Mouse (Mus musculus): Measurements from ENCODE around the gene Socs3.

Socs3 gene

GRCm38 (mm10) chr11:117972656-117973558 lies 3.1 kb upstream of the Socs3 start:
- no peak for DNase-seq (ENCODE audit: low spot score in 2 of 2)

- no peak for DNase-seq (ENCODE audit: low spot score in 2 of 2)
These were observed 1.9 kb upstream of the Socs3 start for GRCm38 (mm10) chr11:117971646-117972242.

GRCm38 (mm10) chr11:117971100-117971499 lies 1.3 kb upstream of the Socs3 start:
- no peak for DNase-seq (ENCODE audit: low spot score in 2 of 2)

- DNase-seq (ENCODE audit: low spot score in 2 of 2), result peak; percentile 68
These were observed 525 bp downstream of the Socs3 start for GRCm38 (mm10) chr11:117969100-117969944.

- DNase-seq (ENCODE audit: low spot score in 2 of 2), result no peak
These were observed 1.1 kb downstream of the Socs3 start for GRCm38 (mm10) chr11:117968716-117969099.

GRCm38 (mm10) chr11:117968016-117968671 lies 1.7 kb downstream of the Socs3 start:
- no peak for DNase-seq (ENCODE audit: low spot score in 2 of 2)

GRCm38 (mm10) chr11:117967249-117968015 lies 2.4 kb downstream of the Socs3 start:
- no peak for DNase-seq (ENCODE audit: low spot score in 2 of 2)

GRCm38 (mm10) chr11:117966506-117967100 lies 3.2 kb downstream of the Socs3 start:
- DNase-seq (ENCODE audit: low spot score in 2 of 2), result no peak

GRCm38 (mm10) chr11:117965561-117965981 lies 4.3 kb downstream of the Socs3 start:
- DNase-seq (ENCODE audit: low spot score in 2 of 2), result no peak

- no peak for DNase-seq (ENCODE audit: low spot score in 2 of 2)
These were observed 4.8 kb downstream of the Socs3 start for GRCm38 (mm10) chr11:117965052-117965451.

GRCm38 (mm10) chr11:117964294-117964693 lies 5.6 kb downstream of the Socs3 start:
- no peak for DNase-seq (ENCODE audit: low spot score in 2 of 2)

- no peak for DNase-seq (ENCODE audit: low spot score in 2 of 2)
These were observed 6.0 kb downstream of the Socs3 start for GRCm38 (mm10) chr11:117963872-117964271.

- peak; percentile 87 to 89 for DNase-seq (ENCODE audit: low spot score in 2 of 2)
These were observed 6.6 kb downstream of the Socs3 start for GRCm38 (mm10) chr11:117963091-117963793.

GRCm38 (mm10) chr11:117962228-117963067 lies 7.4 kb downstream of the Socs3 start:
- DNase-seq (ENCODE audit: low spot score in 2 of 2), result no peak

- DNase-seq (ENCODE audit: low spot score in 2 of 2), result no peak
These were observed 9.2 kb downstream of the Socs3 start for GRCm38 (mm10) chr11:117960601-117961000.

- DNase-seq (ENCODE audit: low spot score in 2 of 2), result no peak
These were observed 10.0 kb downstream of the Socs3 start for GRCm38 (mm10) chr11:117959741-117960381.

GRCm38 (mm10) chr11:117959166-117959565 lies 10.7 kb downstream of the Socs3 start:
- DNase-seq (ENCODE audit: low spot score in 2 of 2), result no peak

- DNase-seq (ENCODE audit: low spot score in 2 of 2), result no peak
These were observed 11.7 kb downstream of the Socs3 start for GRCm38 (mm10) chr11:117958197-117958596.

Data from spleen, postnatal 14 days (tissue).